Mouse (Mus musculus) spleen, postnatal 10 days (tissue): ENCODE measurements around the gene Gm11757.
"Not testable (repeated sequence)": the region's sequence is repeated elsewhere in the genome, so short reads cannot be mapped to it uniquely, and the experiment has no call there.

Source experiments
- DNase-seq, 2 experiments: peaks; one replicate each; pipeline ENCODE4 v3.0.0; 2021 to 2022; ENCODE audit warnings: low spot score in 2 of 2

Gm11757 gene

DNA sequence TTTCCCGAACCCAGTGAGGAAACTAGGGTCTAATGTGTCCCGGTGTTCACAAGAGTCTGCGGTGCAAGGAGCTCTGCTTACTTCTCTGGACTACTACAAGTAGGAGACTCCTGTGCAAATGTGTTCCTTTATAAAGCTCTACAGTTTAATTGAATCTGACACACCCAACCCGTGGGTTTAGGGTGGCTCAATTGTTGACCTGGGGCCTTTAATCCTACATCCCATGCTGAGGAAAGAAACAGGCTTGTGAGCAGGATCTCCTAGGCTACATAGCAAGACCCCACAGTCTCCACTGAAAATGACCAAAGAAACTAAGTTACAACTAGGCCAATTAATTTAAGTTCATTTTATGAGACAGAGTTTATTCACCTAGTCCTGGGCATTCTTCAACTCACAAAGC, at the start of gene Gm11757:
TSS of gene Gm11757 (minus strand) at position 101 of the 400 bp plus-strand sequence.
- DNase-seq: not testable (repeated sequence)

DNA sequence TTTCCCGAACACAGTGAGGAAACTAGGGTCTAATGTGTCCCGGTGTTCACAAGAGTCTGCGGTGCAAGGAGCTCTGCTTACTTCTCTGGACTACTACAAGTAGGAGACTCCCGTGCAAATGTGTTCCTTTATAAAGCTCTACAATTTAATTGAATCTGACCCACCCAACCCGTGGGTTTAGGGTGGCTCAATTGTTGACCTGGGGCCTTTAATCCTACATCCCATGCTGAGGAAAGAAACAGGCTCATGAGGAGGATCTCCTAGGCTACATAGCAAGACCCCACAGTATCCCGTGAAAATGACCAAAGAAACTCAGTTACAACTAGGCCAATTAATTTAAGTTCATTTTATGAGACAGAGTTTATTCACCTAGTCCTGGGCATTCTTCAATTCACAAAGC, 29.7 kb upstream of the Gm11757 start, which contains the start of gene Gm11756:
TSS of gene Gm11756 (minus strand) at position 101 of the 400 bp plus-strand sequence.
- not testable (repeated sequence) for DNase-seq

DNA sequence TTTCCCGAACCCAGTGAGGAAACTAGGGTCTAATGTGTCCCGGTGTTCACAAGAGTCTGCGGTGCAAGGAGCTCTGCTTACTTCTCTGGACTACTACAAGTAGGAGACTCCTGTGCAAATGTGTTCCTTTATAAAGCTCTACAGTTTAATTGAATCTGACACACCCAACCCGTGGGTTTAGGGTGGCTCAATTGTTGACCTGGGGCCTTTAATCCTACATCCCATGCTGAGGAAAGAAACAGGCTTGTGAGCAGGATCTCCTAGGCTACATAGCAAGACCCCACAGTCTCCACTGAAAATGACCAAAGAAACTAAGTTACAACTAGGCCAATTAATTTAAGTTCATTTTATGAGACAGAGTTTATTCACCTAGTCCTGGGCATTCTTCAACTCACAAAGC, 14.9 kb upstream of the Gm11757 start, which contains the start of gene Gm13871:
TSS of gene Gm13871 (minus strand) at position 101 of the 400 bp plus-strand sequence.
- not testable (repeated sequence) for DNase-seq

DNA sequence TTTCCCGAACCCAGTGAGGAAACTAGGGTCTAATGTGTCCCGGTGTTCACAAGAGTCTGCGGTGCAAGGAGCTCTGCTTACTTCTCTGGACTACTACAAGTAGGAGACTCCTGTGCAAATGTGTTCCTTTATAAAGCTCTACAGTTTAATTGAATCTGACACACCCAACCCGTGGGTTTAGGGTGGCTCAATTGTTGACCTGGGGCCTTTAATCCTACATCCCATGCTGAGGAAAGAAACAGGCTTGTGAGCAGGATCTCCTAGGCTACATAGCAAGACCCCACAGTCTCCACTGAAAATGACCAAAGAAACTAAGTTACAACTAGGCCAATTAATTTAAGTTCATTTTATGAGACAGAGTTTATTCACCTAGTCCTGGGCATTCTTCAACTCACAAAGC, 14.7 kb downstream of the Gm11757 start, which contains the start of gene Gm11758:
TSS of gene Gm11758 (minus strand) at position 101 of the 400 bp plus-strand sequence.
- not testable (repeated sequence) for DNase-seq
